Mouse (Mus musculus): ENCODE data around the gene Polr2b.

Gene Polr2b

GRCm38 (mm10) chr5:77309924-77310772 lies at the start of gene Polr2b, which contains the start of gene Noa1:
Polr2b (plus strand) TSS chr5:77310147.
Noa1 (minus strand) TSS chr5:77310084.
- peak; percentile 99 for DNase-seq

DNA sequence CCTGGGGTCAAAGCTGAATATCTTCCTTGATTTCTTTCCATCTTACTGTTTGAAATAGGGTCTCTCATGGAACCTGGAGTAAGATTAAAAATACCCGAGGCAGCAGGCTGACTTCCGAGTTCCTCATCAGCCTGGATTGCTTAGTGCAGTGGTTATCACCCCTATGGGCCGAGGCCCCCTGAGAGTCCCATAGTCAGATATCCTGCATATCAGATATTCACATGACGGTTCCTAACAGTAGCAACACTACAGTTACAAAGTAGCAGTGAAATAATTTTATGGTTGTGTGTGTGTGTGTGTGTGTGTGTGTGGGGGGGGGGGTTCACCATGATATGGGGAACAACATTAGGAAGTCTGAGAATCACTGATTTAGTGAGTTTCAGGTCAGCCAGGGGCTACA lies 48.8 kb upstream of the Polr2b start:
- no peak for DNase-seq

DNA sequence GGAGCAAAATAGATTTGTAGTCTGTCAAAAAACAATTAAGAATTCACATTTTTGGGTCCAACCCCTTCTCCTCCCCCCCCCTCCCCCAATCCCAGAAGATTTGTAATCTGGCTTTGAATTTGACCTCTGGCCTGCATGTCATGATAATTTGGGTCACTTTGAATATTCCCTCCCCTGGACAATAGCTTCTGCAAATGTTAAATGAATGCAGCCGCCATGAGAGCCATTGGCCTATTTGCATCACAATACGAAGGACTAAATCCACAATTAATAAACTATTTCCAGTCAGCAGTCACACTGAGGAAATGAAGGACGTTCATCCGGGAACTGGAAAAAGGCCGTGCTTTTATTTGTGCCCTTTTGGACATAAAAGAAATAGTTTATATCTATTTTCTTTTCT lies 47.8 kb upstream of the Polr2b start:
- DNase-seq: no peak

DNA sequence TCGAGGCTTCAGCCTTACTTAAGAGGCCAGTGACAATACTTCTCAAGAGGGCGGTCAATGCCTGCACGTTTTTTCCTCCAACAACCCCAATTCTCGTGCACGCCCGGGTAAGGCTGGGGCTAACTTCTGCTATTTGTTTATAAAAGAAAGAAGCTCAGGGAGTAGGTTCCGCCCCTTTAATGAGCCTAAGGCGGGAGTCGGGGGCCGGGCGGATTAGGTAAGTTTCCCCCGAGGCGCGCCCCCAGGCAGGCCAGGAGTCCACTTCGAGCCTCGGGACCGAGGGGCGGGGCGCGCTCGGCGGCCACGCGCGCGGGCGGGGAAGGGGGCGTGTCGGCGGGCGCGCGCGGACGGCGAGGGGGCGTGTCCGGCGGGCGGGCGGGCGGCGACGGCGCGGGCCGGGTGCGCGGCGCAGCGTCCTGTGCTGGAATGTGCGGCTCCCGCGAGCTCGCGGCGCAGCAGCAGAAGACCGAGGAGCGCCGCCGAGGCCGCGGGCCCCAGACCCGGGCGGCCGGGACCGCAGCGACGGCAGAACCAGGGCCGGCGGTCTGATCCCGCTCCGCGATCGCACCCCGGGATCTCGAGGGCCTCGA lies 44.8 kb upstream of the Polr2b start, which contains the start of gene Rest:
Gene Rest (plus strand): TSS at position 411 of the 590 bp plus-strand sequence.
- peak; percentile 92 for DNase-seq

- DNase-seq: peak; percentile 67
Observed at GRCm38 (mm10) chr5:77265671-77266065, 44.3 kb upstream of the Polr2b start.

DNA sequence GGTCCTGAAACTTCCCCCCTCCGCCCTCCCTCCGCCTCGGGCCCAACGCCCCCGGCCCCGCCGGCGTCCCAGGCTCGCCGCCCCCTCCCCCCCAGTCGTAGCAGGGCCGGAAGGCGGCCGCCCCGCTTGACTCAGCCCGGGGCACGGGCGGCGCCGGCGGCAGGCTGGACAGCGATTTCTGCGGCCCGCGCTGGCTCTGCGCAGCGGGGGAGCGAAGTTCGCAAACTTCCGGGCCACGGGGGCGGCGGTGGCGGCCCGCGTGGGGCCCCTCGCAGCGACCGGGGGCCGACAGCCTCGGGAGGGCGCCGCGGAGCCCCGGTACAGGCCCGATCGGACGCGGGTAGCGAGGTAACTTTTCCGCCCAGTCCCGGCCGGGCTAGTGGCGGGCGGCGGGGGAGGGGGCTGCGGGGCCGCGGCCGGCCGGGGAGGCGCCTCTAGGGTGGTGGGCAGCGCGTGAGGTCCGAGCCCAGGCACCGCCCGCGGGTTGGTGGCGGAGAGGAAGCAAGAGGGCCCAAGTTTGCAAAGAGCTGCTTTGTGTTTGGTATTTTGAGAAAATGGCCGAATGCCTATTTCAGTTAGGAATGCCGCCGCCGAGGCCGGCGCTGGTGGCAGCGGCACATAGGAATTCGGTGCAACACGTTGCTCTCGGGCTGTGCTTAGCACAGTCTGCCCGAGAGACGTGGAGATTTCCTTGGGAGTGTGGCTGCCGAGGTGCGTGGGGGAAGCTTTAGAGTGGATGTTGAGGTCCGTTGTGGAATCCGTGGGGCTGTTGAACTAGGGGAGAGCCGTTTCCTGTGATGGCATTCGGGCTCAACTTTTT lies 43.7 kb upstream of the Polr2b start:
- peak; percentile 50 for DNase-seq

GRCm38 (mm10) chr5:77266886-77267401 lies 43.0 kb upstream of the Polr2b start:
- peak; percentile 41 for DNase-seq

DNA sequence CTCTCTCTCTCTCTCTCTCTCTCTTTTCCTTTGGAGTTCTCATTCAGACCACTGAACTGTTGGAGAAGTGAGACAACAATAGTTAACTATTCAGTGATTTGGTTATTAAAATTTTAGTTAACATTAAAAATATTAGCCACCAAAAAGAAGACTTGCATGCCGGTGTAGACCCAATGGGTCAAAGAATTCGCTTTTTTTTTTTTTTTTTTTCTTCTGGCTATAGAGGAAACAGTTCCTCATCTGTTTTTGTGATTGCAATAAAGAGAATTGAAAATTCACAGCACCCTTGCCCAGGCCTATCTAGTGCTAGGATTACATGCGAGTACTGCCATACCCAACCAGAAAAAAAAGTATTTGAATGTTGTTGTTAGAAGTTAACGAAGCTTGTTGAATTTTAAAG lies 42.5 kb upstream of the Polr2b start:
- no peak for DNase-seq

DNA sequence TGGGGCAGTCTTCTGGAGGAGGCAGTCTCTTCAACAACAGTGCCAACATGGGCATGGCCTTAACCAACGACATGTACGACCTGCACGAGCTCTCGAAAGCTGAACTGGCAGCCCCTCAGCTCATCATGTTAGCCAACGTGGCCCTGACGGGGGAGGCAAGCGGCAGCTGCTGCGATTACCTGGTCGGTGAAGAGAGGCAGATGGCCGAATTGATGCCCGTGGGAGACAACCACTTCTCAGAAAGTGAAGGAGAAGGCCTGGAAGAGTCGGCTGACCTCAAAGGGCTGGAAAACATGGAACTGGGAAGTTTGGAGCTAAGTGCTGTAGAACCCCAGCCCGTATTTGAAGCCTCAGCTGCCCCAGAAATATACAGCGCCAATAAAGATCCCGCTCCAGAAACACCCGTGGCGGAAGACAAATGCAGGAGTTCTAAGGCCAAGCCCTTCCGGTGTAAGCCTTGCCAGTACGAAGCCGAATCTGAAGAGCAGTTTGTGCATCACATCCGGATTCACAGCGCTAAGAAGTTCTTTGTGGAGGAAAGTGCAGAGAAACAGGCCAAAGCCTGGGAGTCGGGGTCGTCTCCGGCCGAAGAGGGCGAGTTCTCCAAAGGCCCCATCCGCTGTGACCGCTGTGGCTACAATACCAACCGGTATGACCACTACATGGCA lies 41.9 kb upstream of the Polr2b start:
- DNase-seq: no peak

- no peak for DNase-seq
Observed at GRCm38 (mm10) chr5:77269399-77269798, 40.5 kb upstream of the Polr2b start.

DNA sequence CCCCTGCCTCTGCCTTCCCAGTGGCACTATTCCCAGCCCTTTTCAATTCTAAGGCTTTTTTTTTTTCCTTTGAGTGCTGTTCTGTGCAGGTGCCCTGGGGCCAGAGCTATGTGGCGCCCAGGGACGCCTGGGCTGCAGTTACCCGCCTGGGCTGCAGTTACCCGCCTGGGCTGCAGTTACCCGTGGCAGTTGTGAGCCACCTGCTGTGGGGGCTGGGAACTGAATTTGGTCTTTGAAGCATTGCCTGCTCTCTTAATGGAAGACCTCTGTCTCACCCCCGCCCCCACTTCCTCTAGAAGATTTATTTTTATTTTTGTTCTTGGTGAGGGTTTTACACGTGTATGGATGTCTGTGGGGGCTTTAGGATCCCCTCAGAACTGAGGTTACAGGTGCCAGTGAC lies 36.8 kb upstream of the Polr2b start:
- no peak for DNase-seq

DNA sequence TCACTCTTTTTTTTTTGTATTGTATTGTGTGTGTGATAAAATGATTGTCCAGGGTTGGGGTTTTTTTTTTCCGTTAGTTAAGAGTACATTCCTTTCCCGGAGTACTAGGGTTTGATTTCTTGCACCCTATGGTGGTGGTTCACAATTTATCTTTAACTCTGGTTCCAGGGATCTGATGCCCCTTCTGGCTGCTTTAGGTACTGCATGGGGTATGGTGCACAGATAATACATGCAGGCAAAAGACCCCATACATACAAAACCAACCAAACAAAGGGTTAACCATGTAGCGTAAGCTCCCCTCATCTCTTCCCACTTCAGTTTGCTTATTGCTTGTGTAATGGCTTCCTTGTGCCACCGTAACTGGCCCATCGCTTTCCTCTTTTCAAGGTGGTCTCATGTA lies 34.0 kb upstream of the Polr2b start:
- peak; percentile 41 for DNase-seq

- DNase-seq: no peak
Observed at GRCm38 (mm10) chr5:77277204-77277603, 32.7 kb upstream of the Polr2b start.

DNA sequence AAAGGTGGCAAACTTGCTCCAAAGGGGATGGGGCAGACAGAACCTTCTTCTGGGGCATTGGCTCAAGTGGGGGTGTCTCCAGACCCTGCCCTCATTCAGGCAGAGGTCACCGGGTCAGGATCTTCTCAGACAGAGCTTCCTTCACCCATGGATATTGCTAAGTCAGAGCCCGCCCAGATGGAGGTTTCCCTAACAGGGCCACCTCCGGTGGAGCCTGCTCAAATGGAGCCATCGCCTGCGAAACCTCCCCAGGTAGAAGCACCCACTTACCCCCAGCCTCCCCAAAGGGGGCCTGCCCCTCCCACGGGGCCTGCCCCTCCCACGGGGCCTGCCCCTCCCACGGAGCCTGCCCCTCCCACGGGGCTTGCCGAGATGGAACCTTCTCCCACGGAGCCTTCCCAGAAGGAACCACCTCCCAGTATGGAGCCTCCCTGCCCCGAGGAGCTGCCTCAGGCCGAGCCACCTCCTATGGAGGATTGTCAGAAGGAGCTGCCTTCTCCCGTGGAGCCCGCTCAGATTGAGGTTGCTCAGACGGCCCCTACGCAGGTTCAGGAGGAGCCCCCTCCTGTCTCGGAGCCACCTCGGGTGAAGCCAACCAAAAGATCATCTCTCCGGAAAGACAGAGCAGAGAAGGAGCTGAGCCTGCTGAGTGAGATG lies 28.3 kb upstream of the Polr2b start:
- no peak for DNase-seq

- no peak for DNase-seq
Observed at GRCm38 (mm10) chr5:77282242-77282641, 27.7 kb upstream of the Polr2b start.

DNA sequence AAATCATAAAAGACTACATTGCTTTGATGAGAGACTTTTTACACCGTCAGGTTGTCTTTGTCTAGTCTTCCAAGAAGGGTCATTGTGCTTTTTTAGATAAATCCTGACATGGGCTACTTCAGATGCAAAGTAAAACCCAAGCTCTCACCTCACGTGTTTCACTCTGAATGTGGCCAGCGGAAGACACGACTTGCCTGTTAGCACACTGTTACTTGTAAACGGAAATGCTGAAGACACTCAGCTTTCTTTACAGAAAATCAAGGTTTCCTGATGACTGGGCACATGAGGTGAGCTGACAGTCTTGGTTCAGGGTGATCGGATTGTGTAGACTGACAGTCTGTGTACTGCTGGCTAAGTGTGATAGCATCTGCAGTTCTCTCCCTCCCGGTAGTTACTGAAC lies 24.3 kb upstream of the Polr2b start:
- no peak for DNase-seq

- DNase-seq: no peak
Observed at GRCm38 (mm10) chr5:77286904-77287303, 23.0 kb upstream of the Polr2b start.

DNA sequence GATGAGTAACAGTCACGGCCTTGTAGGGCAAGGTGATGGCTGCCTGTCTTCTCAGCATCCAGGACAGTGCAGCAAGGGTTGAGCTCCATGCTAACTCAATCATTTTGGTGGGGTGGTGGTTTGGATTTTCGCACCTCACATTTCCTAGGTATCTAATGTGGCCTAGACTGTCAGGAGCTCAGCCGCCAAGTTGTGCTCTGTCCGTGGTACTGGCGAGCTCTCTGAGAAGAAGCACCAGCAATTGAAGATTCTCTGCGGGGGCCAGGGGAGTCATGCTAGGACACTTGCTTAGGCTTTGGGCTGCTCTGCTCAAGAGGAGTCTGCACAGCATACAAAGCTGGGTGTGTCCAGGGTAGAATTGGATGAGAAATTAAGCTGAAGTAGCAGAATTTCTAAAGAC lies 22.0 kb upstream of the Polr2b start:
- DNase-seq: no peak

DNA sequence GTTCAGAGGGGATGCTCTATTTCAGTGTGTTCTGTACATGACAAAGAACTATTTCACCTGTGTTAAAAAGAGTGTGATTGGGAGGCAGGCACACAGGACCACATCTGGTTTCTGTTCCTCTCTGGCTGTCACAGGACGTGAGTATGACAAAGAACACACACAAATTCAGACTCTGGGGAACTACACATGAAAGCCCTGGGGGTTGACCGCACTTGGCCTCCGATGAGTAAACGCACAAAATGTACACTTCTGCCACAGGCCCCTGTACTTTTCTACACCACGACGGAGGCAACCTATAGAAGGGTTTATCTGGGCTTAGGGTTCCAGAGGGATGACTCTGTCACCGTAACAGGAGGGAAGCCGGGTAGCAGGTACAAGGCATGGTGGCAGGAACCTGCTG lies 20.3 kb upstream of the Polr2b start:
- no peak for DNase-seq

DNA sequence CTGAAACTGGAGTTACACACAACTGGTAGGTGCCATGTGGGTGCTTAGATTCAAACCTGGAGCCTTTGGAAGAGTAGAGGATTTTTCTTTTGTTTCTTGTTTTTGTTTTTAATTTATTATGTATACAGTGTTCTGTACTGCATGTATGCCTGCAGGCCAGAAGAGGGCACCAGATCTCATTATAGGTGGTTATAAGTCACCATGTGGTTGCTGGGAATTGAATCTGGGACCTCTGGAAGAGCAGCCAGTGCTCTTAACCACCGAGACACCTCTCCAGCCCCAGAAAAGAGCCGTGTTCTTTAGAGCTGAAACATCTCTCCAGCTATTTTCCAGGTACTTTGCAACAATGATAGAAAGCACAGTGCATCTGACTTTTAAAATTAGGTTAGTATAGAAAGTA lies 19.3 kb upstream of the Polr2b start:
- DNase-seq: no peak

DNA sequence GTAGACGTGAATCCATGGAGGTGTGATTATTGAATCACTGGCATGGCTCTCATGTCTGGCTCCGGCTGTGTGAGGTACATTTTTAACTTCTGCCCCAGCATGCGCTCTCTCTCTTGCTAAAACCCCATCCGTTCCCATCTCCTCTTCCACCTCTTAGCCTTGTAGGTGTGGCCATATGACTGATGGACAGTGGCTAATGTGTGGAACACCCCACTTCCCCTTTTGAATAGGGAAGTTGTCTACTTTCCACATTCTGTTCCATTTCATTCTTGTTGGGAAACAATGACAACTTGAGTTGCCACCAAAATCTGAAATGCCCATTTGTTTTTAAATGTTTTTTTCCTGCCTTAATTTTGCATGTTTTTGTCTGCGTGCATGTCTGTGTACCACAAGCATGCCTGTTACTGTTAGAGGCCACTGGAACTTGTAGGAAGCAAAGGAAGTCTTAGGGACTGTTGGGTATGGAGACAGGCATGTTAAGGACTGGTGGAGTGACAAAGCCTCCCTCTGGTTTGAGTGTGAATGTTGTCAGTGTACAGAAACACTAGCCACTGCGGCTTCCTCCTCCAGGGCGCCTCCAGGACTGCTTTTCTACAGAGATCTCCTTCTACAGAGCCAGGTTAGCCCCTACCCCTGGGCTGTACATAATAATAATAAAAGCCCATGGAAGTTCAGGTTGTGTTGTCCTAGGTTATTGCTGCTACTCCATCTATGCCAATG lies 17.0 kb upstream of the Polr2b start:
- DNase-seq: no peak

DNA sequence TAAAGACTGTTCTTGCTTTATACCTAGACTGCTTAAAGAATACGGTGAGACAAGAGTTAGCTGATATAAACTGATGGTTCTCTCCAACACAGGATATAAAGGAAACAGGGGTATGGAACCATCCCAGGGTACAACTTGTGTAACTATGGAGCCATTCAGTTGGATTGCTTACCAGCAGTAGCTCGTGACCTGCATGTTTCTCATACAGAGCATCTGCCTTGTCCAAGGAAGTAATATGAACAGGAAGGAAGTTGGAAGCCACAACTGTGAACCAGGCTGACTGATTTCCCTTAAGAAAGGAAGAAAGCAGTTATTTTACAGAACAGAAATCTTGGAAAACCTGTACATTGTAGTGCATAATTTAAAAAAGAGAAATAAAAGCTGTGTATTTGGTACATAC lies 10.5 kb upstream of the Polr2b start:
- DNase-seq: no peak
